Mouse (Mus musculus) intestine, embryonic 14.5 days (tissue): ENCODE measurements at regions not wholly inside any gene's neighbourhood (a gene's known extent, or its start where the extent isn't known, plus 50 kb on each side); places are given as distances from the start of the nearest gene placed in this dataset.

Source experiments
- ATAC-seq: fragments of 200-750 bp; cut with Nextera tagmentation; replicated peaks from 2 replicates; pipeline ENCODE4 v1.8.0; 2017; ENCODE audit warnings: low read depth, moderate number of reproducible peaks, moderate TSS enrichment, moderate library complexity; ENCODE audit not compliant: low FRiP score, low TSS enrichment
- DNase-seq: peaks from one replicate; pipeline ENCODE4 v3.0.0-alpha.2; 2018; ENCODE audit warnings: low spot score
- H3K27ac ChIP-seq: fragments of 300-500 bp; sonication (generic); 2 replicates; pipeline ENCODE4 v1.5.1; 2014; ENCODE audit warnings: low read depth, mild to moderate bottlenecking, control low read depth
- H3K27me3 ChIP-seq: fragments of 300-500 bp; sonication (generic); replicated peaks from 2 replicates; pipeline ENCODE4 v1.6.1; 2014; ENCODE audit warnings: low read length, control low read depth; ENCODE audit not compliant: control insufficient read depth, insufficient read depth
- H3K36me3 ChIP-seq: fragments of 300-500 bp; sonication (generic); 2 replicates; pipeline ENCODE4 v1.6.1; 2014; ENCODE audit warnings: low read length, control low read depth; ENCODE audit not compliant: control insufficient read depth, insufficient read depth
- H3K4me1 ChIP-seq: fragments of 300-500 bp; sonication (generic); replicated peaks from 2 replicates; pipeline ENCODE4 v1.6.1; 2014; ENCODE audit warnings: low read length, control low read depth, mixed read lengths; ENCODE audit not compliant: control insufficient read depth, insufficient read depth
- H3K4me2 ChIP-seq: fragments of 300-500 bp; sonication (generic); 2 replicates; pipeline ENCODE4 v1.6.1; 2014; ENCODE audit warnings: low read length
- H3K4me3 ChIP-seq: fragments of 300-500 bp; sonication (generic); 2 replicates; pipeline ENCODE4 v1.5.1; 2014; ENCODE audit warnings: low read depth, low read length, control low read depth, mixed read lengths
- H3K9ac ChIP-seq: fragments of 300-500 bp; sonication (generic); 2 replicates; pipeline ENCODE4 v1.6.1; 2014; ENCODE audit warnings: mild to moderate bottlenecking, low read length
- H3K9me3 ChIP-seq: fragments of 300-500 bp; sonication (generic); 2 replicates; pipeline ENCODE4 v1.6.1; 2016; ENCODE audit warnings: low read length, control low read depth; ENCODE audit not compliant: control insufficient read depth
- WGBS: fragments of 180-500 bp; shearing (Covaris S2); extraction: QIAGEN DNeasy Blood & Tissue Kit; methylation state at CpG from one replicate; pipeline ENCODE4 v1.1.7; 2014; 5-methylcytosine and 5-hydroxymethylcytosine counted together

- 69% methylated on average over 5 of the region's 5 CpGs for WGBS
- Histone ChIP-seq H3K27ac (no peak overlapping the region), H3K4me1 (peaks cover 13% of the 10 kb centered on the region; the same call in 1 of the 2 replicates), H3K4me3 (no peak overlapping the region), H3K9ac (no peak overlapping the region), H3K36me3 (no peaks in the 10 kb centered on the region), H3K4me2 (no peak overlapping the region), H3K9me3 (no peaks in the 10 kb centered on the region), H3K27me3 (no peaks in the 10 kb centered on the region)
- DNase-seq (no peak), ATAC-seq (no peak)
Measured at GRCm38 (mm10) chr2:21035884-21036648, 67.4 kb upstream of the Arhgap21 start.

GRCm38 (mm10) chr2:21034651-21035050 lies 66.0 kb upstream of the Arhgap21 start:
- DNase-seq (no peak), ATAC-seq (no peak)
- no peak overlapping the region for H3K9ac ChIP-seq
- H3K4me3 ChIP-seq = no peak overlapping the region; the same call in 1 of the 2 replicates
- H3K27ac ChIP-seq = no peak overlapping the region
- H3K4me1 ChIP-seq = peaks cover 13% of the 10 kb centered on the region; the same call in 1 of the 2 replicates
- no peaks in the 10 kb centered on the region for H3K27me3 ChIP-seq
- 41% methylated on average over 8 of the region's 8 CpGs for WGBS
- no peaks in the 10 kb centered on the region for H3K36me3 ChIP-seq
- no peaks in the 10 kb centered on the region for H3K9me3 ChIP-seq
- H3K4me2 ChIP-seq = peak overlapping the region; percentile 33

GRCm38 (mm10) chr2:21030650-21031049 lies 62.0 kb upstream of the Arhgap21 start:
- Histone ChIP-seq H3K4me2 (no peak overlapping the region), H3K4me1 (peaks cover 9% of the 10 kb centered on the region), H3K4me3 (no peak overlapping the region), H3K9ac (no peak overlapping the region), H3K36me3 (no peaks in the 10 kb centered on the region), H3K27ac (no peak overlapping the region), H3K9me3 (no peaks in the 10 kb centered on the region), H3K27me3 (no peaks in the 10 kb centered on the region)
- ATAC-seq = no peak
- no peak for DNase-seq
- 37% methylated on average over 4 of the region's 4 CpGs for WGBS

GRCm38 (mm10) chr2:21029391-21030010 lies 60.8 kb upstream of the Arhgap21 start:
- H3K36me3 ChIP-seq = no peaks in the 10 kb centered on the region
- no peak for ATAC-seq
- H3K4me1 ChIP-seq = peaks cover 4% of the 10 kb centered on the region
- H3K4me3 ChIP-seq = no peak overlapping the region
- no peaks in the 10 kb centered on the region for H3K27me3 ChIP-seq
- H3K4me2 ChIP-seq = no peak overlapping the region
- H3K9me3 ChIP-seq = no peaks in the 10 kb centered on the region
- no peak overlapping the region for H3K27ac ChIP-seq
- 80% methylated on average over 5 of the region's 5 CpGs for WGBS
- no peak overlapping the region for H3K9ac ChIP-seq
- DNase-seq = no peak

- H3K9ac ChIP-seq = no peak overlapping the region
- peak overlapping the region; percentile 5; the same call in 1 of the 2 replicates for H3K27ac ChIP-seq
- no peaks in the 10 kb centered on the region for H3K9me3 ChIP-seq
- H3K4me3 ChIP-seq = no peak overlapping the region
- H3K36me3 ChIP-seq = no peaks in the 10 kb centered on the region
- no peaks in the 10 kb centered on the region for H3K27me3 ChIP-seq
- peaks cover 4% of the 10 kb centered on the region for H3K4me1 ChIP-seq
- WGBS = 26% methylated on average over 2 of the region's 2 CpGs
- no peak overlapping the region for H3K4me2 ChIP-seq
- DNase-seq (no peak), ATAC-seq (0 out of 2 replicates have a peak, but pooled peaks have one; percentile 32)
Measured at GRCm38 (mm10) chr2:21028605-21029004, 59.9 kb upstream of the Arhgap21 start.

GRCm38 (mm10) chr2:21018535-21018934 lies 49.9 kb upstream of the Arhgap21 start:
- no peak overlapping the region for H3K27ac ChIP-seq
- no peaks in the 10 kb centered on the region for H3K9me3 ChIP-seq
- 56% methylated on average over 1 of the region's 1 CpGs for WGBS
- H3K4me1 ChIP-seq = no peaks in the 10 kb centered on the region
- ATAC-seq = no peak
- H3K4me2 ChIP-seq = no peak overlapping the region
- no peak overlapping the region for H3K4me3 ChIP-seq
- H3K36me3 ChIP-seq = no peaks in the 10 kb centered on the region
- no peaks in the 10 kb centered on the region for H3K27me3 ChIP-seq
- no peak for DNase-seq
- no peak overlapping the region for H3K9ac ChIP-seq
